ENCODE assay signal across 8 mouse cellular contexts in the genomic region with DNA sequence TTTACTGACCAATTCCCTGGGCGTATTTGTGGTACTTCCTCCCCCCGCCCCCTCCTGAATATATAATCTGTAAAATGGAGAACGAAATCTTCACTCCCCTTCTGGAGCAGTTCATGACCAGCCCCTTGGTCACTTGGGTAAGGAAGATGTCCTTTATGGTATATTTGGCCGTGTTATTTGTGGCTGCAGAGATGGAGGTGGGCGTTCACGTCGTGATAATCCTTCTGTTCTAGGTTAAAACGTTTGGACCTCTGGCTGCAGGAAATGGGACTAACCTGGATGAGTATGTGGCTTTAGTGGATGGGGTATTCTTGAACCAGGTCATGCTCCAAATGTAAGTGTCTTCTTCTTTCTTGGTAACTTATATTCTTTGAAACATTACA. TPM values are rescaled to one million over a fixed set of nuclear protein-coding genes. Genes with fewer than 3 reads are reported as not detected.
DNase-seq lines count a peak whose midpoint lies in the region; ATAC-seq and TF ChIP-seq lines count a peak whose summit lies in the region.

No protein-coding gene starts in this region.

- in situ Hi-C loops in ES-E14 (cut with MboI; ENCODE audit: low sequenced_read_pairs in 2 of 2, unreplicated experiment in 2 of 2): no loop called here

- H3K36me3 ChIP-seq in heart, embryonic 13.5 days: peaks cover 5% of the 10 kb centered on the region; the same call in 1 of the 2 replicates
- peaks cover 3% of the 10 kb centered on the region; the same call in 1 of the 2 replicates for H3K36me3 ChIP-seq in ES-E14 (ENCODE audit: control insufficient read depth, insufficient read depth, low read length, poor library complexity, severe bottlenecking)
- H3K36me3 ChIP-seq in limb, embryonic 13.5 days: peaks cover 6% of the 10 kb centered on the region; the same call in 1 of the 2 replicates
- H3K36me3 ChIP-seq in neural tube, embryonic 15.5 days: peaks cover 5% of the 10 kb centered on the region; the same call in 1 of the 2 replicates

- no peak for ATAC-seq in heart, embryonic 13.5 days (ENCODE audit: extremely low read depth, insufficient number of reproducible peaks, low FRiP score, low TSS enrichment)
- peak; percentile 16 for ATAC-seq in erythroid progenitor cell, adult 5-6 weeks (replicated peaks; ENCODE audit: low FRiP score, poor library complexity, severe bottlenecking)
- no peak for ATAC-seq in limb, embryonic 13.5 days (ENCODE audit: low FRiP score, low read depth)
- peak; percentile 14; the same call in 1 of the 2 replicates for ATAC-seq in neural tube, embryonic 15.5 days (ENCODE audit: low FRiP score)

- no peaks in the 10 kb centered on the region for H3K9me3 ChIP-seq in heart, embryonic 13.5 days
- no peaks in the 10 kb centered on the region for H3K9me3 ChIP-seq in ES-E14 (ENCODE audit: control insufficient read depth, insufficient read depth, low read depth, low read length)
- no peaks in the 10 kb centered on the region for H3K9me3 ChIP-seq in limb, embryonic 13.5 days
- no peaks in the 10 kb centered on the region for H3K9me3 ChIP-seq in neural tube, embryonic 15.5 days (replicated peaks)

- peaks cover 12% of the 10 kb centered on the region for H3K4me1 ChIP-seq in heart, embryonic 13.5 days
- peaks cover 2 to 8% of the 10 kb centered on the region in 2 experiments; a peak in 2 of 4 replicates for H3K4me1 ChIP-seq in ES-E14 (ENCODE audit: control insufficient read depth in 2 of 2, insufficient read depth in 2 of 2, low read length in 2 of 2, poor library complexity in 1 of 2)
- peaks cover 10% of the 10 kb centered on the region for H3K4me1 ChIP-seq in limb, embryonic 13.5 days
- H3K4me1 ChIP-seq in neural tube, embryonic 15.5 days: peaks cover 21% of the 10 kb centered on the region

- WGBS in heart, embryonic 13.5 days: 0% methylated on average over 8 of the region's 8 CpGs
- WGBS in limb, embryonic 13.5 days: 0% methylated on average over 8 of the region's 8 CpGs
- under 1% methylated on average over 8 of the region's 8 CpGs for WGBS in neural tube, embryonic 15.5 days

- no peaks in the 10 kb centered on the region for H3K27me3 ChIP-seq in heart, embryonic 13.5 days (replicated peaks)
- H3K27me3 ChIP-seq in limb, embryonic 13.5 days: no peaks in the 10 kb centered on the region
- H3K27me3 ChIP-seq in neural tube, embryonic 15.5 days (replicated peaks): no peaks in the 10 kb centered on the region

- H3K9ac ChIP-seq in heart, embryonic 13.5 days: peak overlapping the region; percentile 97
- H3K9ac ChIP-seq in ES-E14 (ENCODE audit: insufficient read depth, low read depth, low read length, poor library complexity, severe bottlenecking): peak overlapping the region; percentile 80
- peak overlapping the region; percentile 97 for H3K9ac ChIP-seq in limb, embryonic 13.5 days
- H3K9ac ChIP-seq in neural tube, embryonic 15.5 days (replicated peaks): peak overlapping the region; percentile 97

- peak overlapping the region; percentile 78 for H3K4me2 ChIP-seq in heart, embryonic 13.5 days
- peak overlapping the region; percentile 72 for H3K4me2 ChIP-seq in limb, embryonic 13.5 days (replicated peaks)
- peak overlapping the region; percentile 54 for H3K4me2 ChIP-seq in neural tube, embryonic 15.5 days

- intact Hi-C loops in gastrocnemius, postnatal 36 days (cut with DNase I): loop anchor here (5.0 kb wide), 4 partner anchors 127 to 318 kb away; partner anchors contain the start of genes Cfap36, Clhc1, Prorsd1 and Rps27a

- DNase-seq in heart, adult 8-10 months (ENCODE audit: low spot score): no peak
- DNase-seq in ES-E14 (ENCODE audit: low read depth, low spot score): peak; percentile 17
- no peak for DNase-seq in gastrocnemius, postnatal 36 days
- DNase-seq in adrenal gland, postnatal 10 days: no peak

- H3K27ac ChIP-seq in heart, embryonic 13.5 days (replicated peaks): peak overlapping the region; percentile 97
- no peak overlapping the region for H3K27ac ChIP-seq in ES-E14 (ENCODE audit: insufficient read depth, low read depth, low read length, poor library complexity, severe bottlenecking)
- peak overlapping the region; percentile 96 for H3K27ac ChIP-seq in limb, embryonic 13.5 days
- H3K27ac ChIP-seq in neural tube, embryonic 15.5 days (replicated peaks): peak overlapping the region; percentile 99

- H3K4me3 ChIP-seq in heart, embryonic 13.5 days: peak overlapping the region; percentile 97
- peak overlapping the region; percentile 76 to 80 for H3K4me3 ChIP-seq in ES-E14 (ENCODE audit: insufficient read depth in 1 of 2, low read depth in 1 of 2, low read length in 2 of 2, poor library complexity in 1 of 2, severe bottlenecking in 1 of 2)
- peak overlapping the region; percentile 91 for H3K4me3 ChIP-seq in limb, embryonic 13.5 days
- peak overlapping the region; percentile 97 for H3K4me3 ChIP-seq in neural tube, embryonic 15.5 days (replicated peaks)

TF ChIP-seq in ES-E14, 5 proteins besides CTCF, POLR2A, EP300 and RAD21:
- TF ChIP-seq ZC3H11A (IDR thresholded peaks at IDR 0.05; ENCODE audit: borderline replicate concordance, low read depth, low read length) (no peak), MAFK (IDR thresholded peaks at IDR 0.05; ENCODE audit: insufficient read depth, low read depth, low read length) (no peak), HCFC1 (IDR thresholded peaks at IDR 0.05; ENCODE audit: borderline replicate concordance, insufficient read depth, low read length) (no peak), ZNF384 (IDR thresholded peaks at IDR 0.05; ENCODE audit: low read depth, low read length) (no peak), CHD2 (IDR thresholded peaks at IDR 0.05; ENCODE audit: low read depth, low read length) (no peak)

RNA-seq across cellular contexts. Expression of gene Ccdc88a, which starts 0.8 kb away (rescaled TPM):
- 18.1 and 20.7 TPM in 2 replicates for polyA plus RNA-seq in heart, embryonic 13.5 days (2015; fragmentation: Nextera tagmentation; extraction: Ambion mirVana)
- total RNA-seq in heart, adult 8-10 months (2022): 1 to 10 TPM; 5.4 to 8.0 (median 7.1) TPM
- 13.9 and 15.3 TPM in 2 replicates for total RNA-seq in ES-E14 (2012; rRNA removed)
- total RNA-seq in erythroid progenitor cell, adult 5-6 weeks (2015; ENCODE audit: low replicate concordance): 24.3 and 27.8 TPM in 2 replicates
- total RNA-seq in erythroid progenitor cell, adult 5-6 weeks (2017; ENCODE audit: low replicate concordance): 29.6 and 33.5 TPM in 2 replicates
- 52.3 and 55.0 TPM in 2 replicates for polyA plus RNA-seq in limb, embryonic 13.5 days (2015; fragmentation: Nextera tagmentation; extraction: Ambion mirVana)
- 79.9 and 88.8 TPM in 2 replicates for polyA plus RNA-seq in neural tube, embryonic 15.5 days (2015; fragmentation: Nextera tagmentation; extraction: Ambion mirVana)
- total RNA-seq in gastrocnemius, postnatal 36 days (2021): 1 to 10 TPM; 3.0 to 3.4 TPM
- 10 to 100 TPM; 18.9 to 26.0 TPM for total RNA-seq in adrenal gland, postnatal 10 days (2021)

Comparison
In these comparisons a context has a peak if more than half of its experiments do, and no peak if none do; other contexts are left out.
1. ATAC-seq: peak in erythroid progenitor cell, adult 5-6 weeks (single experiment) and neural tube, embryonic 15.5 days (single experiment); none in heart, embryonic 13.5 days (single experiment) and limb, embryonic 13.5 days (single experiment).
2. Peak in every context shown above with its lines, with median percentiles within 50 percentile points of each other: H3K4me2 ChIP-seq, H3K4me3 ChIP-seq and H3K9ac ChIP-seq.